Mouse (Mus musculus) small intestine, adult 2 months (tissue): ENCODE results near the gene Cacna2d4. TPM values are rescaled to one million over a fixed set of nuclear protein-coding genes. Genes with fewer than 3 reads are reported as not detected.

Experiments used
- H3K27ac ChIP-seq: fragments of 200-500 bp; 2 replicates; pipeline ENCODE4 v1.5.1; 2012; ENCODE audit warnings: low read depth, low read length, control low read depth, inconsistent platforms; ENCODE audit not compliant: insufficient read depth
- H3K27me3 ChIP-seq: fragments of 200-500 bp; 2 replicates; pipeline ENCODE4 v1.6.1; 2012; ENCODE audit warnings: mild to moderate bottlenecking, moderate library complexity, low read length, inconsistent platforms; ENCODE audit not compliant: control insufficient read depth, insufficient read depth
- H3K36me3 ChIP-seq: fragments of 200-500 bp; 2 replicates; pipeline ENCODE4 v1.6.1; 2012; ENCODE audit warnings: mild to moderate bottlenecking, low read length, control low read depth, inconsistent platforms; ENCODE audit not compliant: control insufficient read depth, insufficient read depth
- H3K4me1 ChIP-seq: fragments of 200-500 bp; 2 replicates; pipeline ENCODE4 v1.6.1; 2012; ENCODE audit warnings: low read length, inconsistent platforms, mixed read lengths; ENCODE audit not compliant: control insufficient read depth, insufficient read depth, insufficient read length
- H3K4me3 ChIP-seq: fragments of 200-500 bp; 2 replicates; pipeline ENCODE4 v1.5.1; 2012; ENCODE audit warnings: low read depth, mild to moderate bottlenecking, control low read depth, inconsistent platforms, low read length, moderate library complexity
- CTCF ChIP-seq: fragments of 200-500 bp; IDR thresholded peaks from 2 replicates; pipeline ENCODE4 v1.5.1; 2012; ENCODE audit warnings: low read depth, mild to moderate bottlenecking, control low read depth, inconsistent platforms, low read length, moderate library complexity, mixed read lengths; ENCODE audit not compliant: insufficient replicate concordance, insufficient read length; ENCODE audit errors: extremely low read depth
- POLR2A ChIP-seq: fragments of 200-500 bp; IDR thresholded peaks from 2 replicates; pipeline ENCODE4 v1.6.1; 2012; ENCODE audit warnings: low read depth, mild to moderate bottlenecking, control low read depth, inconsistent platforms, low read length, moderate library complexity
- WGBS: fragments of 180-500 bp; shearing (Covaris S2); methylation state at CpG from one replicate; pipeline ENCODE4 v1.1.7; 2018; 5-methylcytosine and 5-hydroxymethylcytosine counted together
- polyA plus RNA-seq: library from polyadenylated mRNA; depleted of rRNA; stranded (reverse); fragments of >200 nt; gene quantifications from 2 replicates; pipeline ENCODE4 v1.2.3, GENCODE M21; 2012

Gene Cacna2d4
- polyA plus RNA-seq, 1 experiment: 0.32 TPM

- TF ChIP-seq CTCF: no peak
- no peak for TF ChIP-seq POLR2A
- Histone ChIP-seq H3K4me1 (no peaks in the 10 kb centered on the region), H3K27ac (no peak overlapping the region), H3K36me3 (no peaks in the 10 kb centered on the region), H3K27me3 (no peaks in the 10 kb centered on the region), H3K4me3 (no peak overlapping the region)
- 66% methylated on average over 3 of the region's 3 CpGs for WGBS
Measured at GRCm38 (mm10) chr6:119248578-119248977, 12.3 kb downstream of the Cacna2d4 start.

DNA sequence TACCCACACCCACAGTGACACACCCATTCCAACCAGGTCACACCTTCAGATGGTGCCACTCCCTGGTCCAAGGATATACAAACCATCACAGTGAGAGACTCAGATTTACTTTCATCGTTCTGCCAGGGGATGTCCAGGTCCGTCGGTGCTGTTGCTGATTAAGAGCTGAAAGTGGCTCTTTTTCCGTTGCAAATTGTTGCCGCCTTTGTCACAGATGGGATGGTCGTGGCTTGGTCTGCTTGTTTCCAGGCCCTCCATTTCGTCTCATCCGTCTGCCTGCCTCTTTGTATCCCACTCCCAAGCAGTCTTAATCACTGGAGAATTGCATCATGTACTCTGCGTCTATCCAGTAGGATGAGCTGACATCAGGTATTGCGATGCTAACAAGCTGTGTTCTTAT, 13.4 kb downstream of the Cacna2d4 start:
- H3K4me3 ChIP-seq: no peak overlapping the region
- no peaks in the 10 kb centered on the region for H3K36me3 ChIP-seq
- no peak for TF ChIP-seq CTCF
- no peak for TF ChIP-seq POLR2A
- H3K27ac ChIP-seq: no peak overlapping the region
- H3K27me3 ChIP-seq: no peaks in the 10 kb centered on the region
- no peaks in the 10 kb centered on the region for H3K4me1 ChIP-seq
- 85% methylated on average over 10 of the region's 10 CpGs for WGBS

GRCm38 (mm10) chr6:119251704-119252103, 15.4 kb downstream of the Cacna2d4 start:
- WGBS: 72% methylated on average over 4 of the region's 4 CpGs

GRCm38 (mm10) chr6:119276713-119277112, 40.4 kb downstream of the Cacna2d4 start:
- no peak for TF ChIP-seq POLR2A
- no peak for TF ChIP-seq CTCF
- Histone ChIP-seq H3K27me3 (no peaks in the 10 kb centered on the region), H3K4me3 (no peak overlapping the region), H3K4me1 (no peaks in the 10 kb centered on the region), H3K27ac (no peak overlapping the region), H3K36me3 (no peaks in the 10 kb centered on the region)
- 94% methylated on average over 2 of the region's 2 CpGs for WGBS

More at GRCm38 (mm10) chr6:119251704-119252103, 15.4 kb downstream of the Cacna2d4 start:
- no peaks in the 10 kb centered on the region for H3K27me3 ChIP-seq
- H3K4me3 ChIP-seq: no peak overlapping the region
- H3K36me3 ChIP-seq: no peaks in the 10 kb centered on the region
- H3K27ac ChIP-seq: no peak overlapping the region
- TF ChIP-seq CTCF: no peak
- TF ChIP-seq POLR2A: no peak
- no peaks in the 10 kb centered on the region for H3K4me1 ChIP-seq

DNA sequence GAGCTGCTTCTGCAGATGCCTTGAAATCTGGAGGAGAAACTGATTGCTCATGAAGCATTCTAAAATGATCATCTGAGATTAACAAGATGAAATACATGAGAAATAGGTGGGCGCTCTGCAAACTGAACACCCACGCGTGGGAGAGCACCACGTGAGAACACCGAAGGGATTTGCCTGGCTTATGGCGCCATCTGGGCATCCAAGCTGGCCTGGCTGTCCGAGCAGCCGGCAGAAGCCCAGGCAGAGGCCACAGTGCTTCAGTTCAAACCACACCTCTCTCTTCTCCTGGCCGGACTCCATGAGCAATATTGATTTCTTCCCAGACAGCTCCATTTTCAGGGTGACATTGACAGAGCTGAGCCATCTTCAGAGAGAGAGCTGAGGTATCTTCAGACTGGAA, 44.4 kb downstream of the Cacna2d4 start:
- H3K4me1 ChIP-seq: no peaks in the 10 kb centered on the region
- no peaks in the 10 kb centered on the region for H3K36me3 ChIP-seq
- no peak overlapping the region for H3K4me3 ChIP-seq
- TF ChIP-seq POLR2A (no peak), CTCF (no peak)
- H3K27me3 ChIP-seq: no peaks in the 10 kb centered on the region
- no peak overlapping the region for H3K27ac ChIP-seq
- 61% methylated on average over 9 of the region's 9 CpGs for WGBS

- Histone ChIP-seq H3K27me3 (no peaks in the 10 kb centered on the region), H3K4me3 (no peak overlapping the region), H3K36me3 (no peaks in the 10 kb centered on the region), H3K27ac (no peak overlapping the region), H3K4me1 (no peaks in the 10 kb centered on the region)
- TF ChIP-seq CTCF: no peak
- no peak for TF ChIP-seq POLR2A
- WGBS: 85% methylated on average over 3 of the region's 3 CpGs
Measured at GRCm38 (mm10) chr6:119301310-119301709, 65.0 kb downstream of the Cacna2d4 start.

DNA sequence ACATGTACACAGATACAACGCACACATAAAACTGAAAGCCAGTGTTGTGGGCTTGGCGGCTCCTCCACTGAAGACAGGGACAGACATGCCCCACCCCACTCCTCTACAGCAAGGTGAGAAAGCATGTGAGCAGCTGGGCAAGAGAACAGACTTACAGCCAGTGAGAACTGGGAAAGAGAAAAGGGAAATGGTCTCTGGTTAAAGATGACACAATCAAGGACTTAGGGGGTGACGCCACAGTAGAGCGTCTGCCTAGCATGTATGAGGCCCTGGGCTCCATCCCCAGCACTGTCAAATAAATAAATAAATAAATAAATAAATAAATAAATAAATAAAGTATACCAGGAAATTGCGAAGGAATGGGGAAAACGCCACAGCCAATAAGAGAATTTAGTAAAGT, 67.0 kb downstream of the Cacna2d4 start:
- Histone ChIP-seq H3K27ac (no peak overlapping the region), H3K36me3 (no peaks in the 10 kb centered on the region), H3K27me3 (no peaks in the 10 kb centered on the region), H3K4me3 (no peak overlapping the region), H3K4me1 (no peaks in the 10 kb centered on the region)
- TF ChIP-seq CTCF: no peak
- TF ChIP-seq POLR2A: no peak
- WGBS: 85% methylated on average over 6 of the region's 6 CpGs
